Mouse (Mus musculus) gastrocnemius, postnatal 10 days (tissue): ENCODE data around the gene Gpr180. TPM values are rescaled to one million over a fixed set of nuclear protein-coding genes. Genes with fewer than 3 reads are reported as not detected.

Experiments
- DNase-seq: peaks from one replicate; pipeline ENCODE4 v3.0.0; 2021; ENCODE audit warnings: mixed read lengths
- total RNA-seq, 2 experiments: library from RNA; stranded (reverse); gene quantifications; 2 replicates each; pipeline ENCODE4 v1.2.3; 2021

Gene Gpr180
- total RNA-seq, 2 experiments from 2014 or later = 33.2 TPM

DNA sequence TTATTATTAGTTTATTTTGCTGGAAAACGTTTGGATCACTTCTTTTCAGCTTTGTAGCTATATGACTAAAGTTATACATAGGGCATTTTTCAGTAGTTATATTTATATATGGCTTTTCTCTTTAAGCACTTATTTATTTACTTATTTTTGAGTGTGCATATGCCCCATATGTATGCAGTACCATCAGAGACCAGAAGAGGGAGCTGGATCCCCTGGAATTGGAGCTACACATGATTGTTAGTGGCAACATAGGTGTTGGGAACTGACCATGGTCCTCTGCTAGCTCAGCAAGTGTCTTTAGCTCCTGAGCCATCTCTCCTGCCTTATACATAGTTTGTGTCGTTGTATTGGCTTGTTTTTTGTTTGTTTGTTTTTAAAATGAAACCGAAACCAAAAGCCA lies 70.4 kb downstream of the Gpr180 start:
- no peak for DNase-seq

GRCm38 (mm10) chr14:118209642-118210041 lies 72.7 kb downstream of the Gpr180 start:
- DNase-seq = no peak

GRCm38 (mm10) chr14:118212188-118212804 lies 75.3 kb downstream of the Gpr180 start:
- no peak for DNase-seq

Other genes starting within 250 kb of the Gpr180 start
- gene Dct, start 84.9 kb upstream of the Gpr180 start, total RNA-seq = 1 to 10 TPM; 1.3 to 2.0 TPM
- gene Tgds, start 4.4 kb upstream of the Gpr180 start, total RNA-seq = 10 to 100 TPM in 1 of 2 experiments, 1 to 10 TPM in 1; 9.7 to 12.6 TPM
- not detected for gene Sox21, start 99.9 kb downstream of the Gpr180 start, total RNA-seq
- gene Gm9376, start 129.8 kb downstream of the Gpr180 start, total RNA-seq = not detected